Mouse (Mus musculus) liver, embryonic 12.5 days (tissue): ENCODE results near the gene Prmt8. TPM values are rescaled to one million over a fixed set of nuclear protein-coding genes. Genes with fewer than 3 reads are reported as not detected.

Experiments
- ATAC-seq: fragments of 200-750 bp; cut with Nextera tagmentation; 2 replicates; pipeline ENCODE4 v1.8.0; 2017; ENCODE audit warnings: moderate number of reproducible peaks, mild to moderate bottlenecking, moderate library complexity
- H3K27ac ChIP-seq: fragments of 300-500 bp; sonication (generic); 2 replicates; pipeline ENCODE4 v1.5.1; 2016; ENCODE audit warnings: mild to moderate bottlenecking
- H3K27me3 ChIP-seq: fragments of 300-500 bp; sonication (generic); replicated peaks from 2 replicates; pipeline ENCODE4 v1.6.1; 2016; ENCODE audit warnings: mild to moderate bottlenecking, moderate library complexity
- H3K36me3 ChIP-seq: fragments of 300-500 bp; sonication (generic); 2 replicates; pipeline ENCODE4 v1.6.1; 2016; ENCODE audit warnings: mild to moderate bottlenecking, moderate library complexity
- H3K4me1 ChIP-seq: fragments of 300-500 bp; sonication (generic); 2 replicates; pipeline ENCODE4 v1.6.1; 2016
- H3K4me2 ChIP-seq: fragments of 300-500 bp; sonication (generic); 2 replicates; pipeline ENCODE4 v1.6.1; 2016; ENCODE audit warnings: mild to moderate bottlenecking, moderate library complexity
- H3K4me3 ChIP-seq: fragments of 300-500 bp; sonication (generic); 2 replicates; pipeline ENCODE4 v1.5.1; 2016; ENCODE audit warnings: mild to moderate bottlenecking, moderate library complexity
- H3K9ac ChIP-seq: fragments of 300-500 bp; sonication (generic); 2 replicates; pipeline ENCODE4 v1.6.1; 2016; ENCODE audit warnings: mild to moderate bottlenecking, moderate library complexity
- H3K9me3 ChIP-seq: fragments of 300-500 bp; sonication (generic); replicated peaks from 2 replicates; pipeline ENCODE4 v1.6.1; 2016; ENCODE audit warnings: mild to moderate bottlenecking, moderate library complexity
- WGBS: fragments of 180-500 bp; shearing (Covaris S2); methylation state at CpG from one replicate; pipeline ENCODE4 v1.1.7; 2016; ENCODE audit not compliant: insufficient replicate concordance; 5-methylcytosine and 5-hydroxymethylcytosine counted together
- polyA plus RNA-seq: library from polyadenylated mRNA; unstranded; fragments of >200 nt; fragmentation: Nextera tagmentation; extraction: Ambion mirVana; gene quantifications from 2 replicates; pipeline ENCODE4 v1.2.1, GENCODE M21; 2016

Gene Prmt8
- polyA plus RNA-seq, 1 experiment from 2014 or later: not detected

DNA sequence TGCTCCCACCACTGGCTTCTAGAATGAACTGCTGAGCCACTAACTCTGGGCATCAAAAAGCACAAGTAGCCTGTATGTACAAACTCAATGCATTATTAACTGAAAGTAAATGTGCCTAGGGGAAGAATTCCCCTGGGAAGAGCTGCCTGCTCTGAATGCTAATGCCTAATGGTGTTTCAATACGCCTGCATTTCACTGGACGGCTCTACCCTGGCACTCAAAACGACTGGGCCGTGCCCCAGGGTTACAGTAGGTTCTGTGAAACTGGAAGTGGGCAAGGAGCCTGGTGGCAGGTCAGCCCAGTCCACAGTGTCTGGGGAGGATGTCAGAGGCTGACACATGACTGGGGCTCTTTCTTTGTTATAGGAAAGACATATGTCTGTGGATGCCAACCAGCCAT lies 84.3 kb downstream of the Prmt8 start:
- 0 out of 2 replicates have a peak, but pooled peaks cover 4% of the 10 kb centered on the region for H3K27me3 ChIP-seq
- H3K36me3 ChIP-seq: no peaks in the 10 kb centered on the region
- no peak for ATAC-seq
- WGBS: 64% methylated on average over 4 of the region's 4 CpGs
- no peak overlapping the region for H3K27ac ChIP-seq
- H3K4me2 ChIP-seq: no peak overlapping the region
- H3K4me1 ChIP-seq: no peaks in the 10 kb centered on the region
- no peak overlapping the region for H3K4me3 ChIP-seq
- no peaks in the 10 kb centered on the region for H3K9me3 ChIP-seq
- no peak overlapping the region for H3K9ac ChIP-seq

DNA sequence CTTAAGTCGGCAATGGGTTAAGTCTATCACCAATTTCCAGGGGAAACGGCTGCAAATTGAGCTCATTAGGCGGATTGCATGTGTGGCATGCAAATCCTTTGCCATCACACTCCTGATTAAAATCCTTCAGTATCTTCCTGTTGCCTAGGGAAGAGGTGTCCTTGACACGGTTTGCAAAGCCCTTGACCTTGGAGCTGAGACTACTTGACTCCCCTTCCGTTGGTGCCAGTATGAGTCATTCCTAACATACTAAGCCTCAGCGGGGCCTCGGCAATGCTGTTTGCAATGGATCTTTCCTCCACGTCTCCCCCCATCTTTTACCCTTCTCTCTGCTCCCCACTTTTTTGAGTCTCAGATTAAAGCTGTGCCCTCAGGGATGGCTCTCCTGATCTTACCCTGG lies 85.7 kb downstream of the Prmt8 start:
- Histone ChIP-seq H3K36me3 (no peaks in the 10 kb centered on the region), H3K9me3 (no peaks in the 10 kb centered on the region), H3K27ac (no peak overlapping the region), H3K4me1 (no peaks in the 10 kb centered on the region), H3K9ac (no peak overlapping the region), H3K4me2 (no peak overlapping the region), H3K4me3 (no peak overlapping the region), H3K27me3 (no peaks in the 10 kb centered on the region)
- 36% methylated on average over 8 of the region's 8 CpGs for WGBS
- ATAC-seq: no peak

DNA sequence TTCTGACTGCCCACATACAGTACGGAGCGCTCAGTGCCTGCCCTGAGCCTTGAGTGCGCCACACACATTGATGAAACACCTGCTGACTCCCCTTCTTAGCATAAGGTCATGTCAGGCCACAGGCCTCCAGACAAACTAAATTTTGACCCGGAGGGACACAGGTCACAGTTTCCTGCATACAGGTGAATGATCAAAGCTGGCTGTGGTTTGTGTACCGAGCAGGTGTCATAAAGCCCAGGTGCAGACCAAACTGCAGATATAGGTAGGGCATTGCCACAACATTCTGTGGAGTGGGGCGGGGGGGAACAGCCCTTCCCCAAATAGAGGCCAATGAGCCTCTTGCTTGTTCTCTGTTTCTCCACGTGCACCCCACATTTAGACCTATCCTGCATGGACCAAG lies 88.5 kb downstream of the Prmt8 start:
- no peak for ATAC-seq
- no peak overlapping the region for H3K4me3 ChIP-seq
- H3K27ac ChIP-seq: no peak overlapping the region
- no peaks in the 10 kb centered on the region for H3K36me3 ChIP-seq
- no peaks in the 10 kb centered on the region for H3K27me3 ChIP-seq
- no peaks in the 10 kb centered on the region for H3K9me3 ChIP-seq
- no peaks in the 10 kb centered on the region for H3K4me1 ChIP-seq
- no peak overlapping the region for H3K4me2 ChIP-seq
- 68% methylated on average over 7 of the region's 7 CpGs for WGBS
- H3K9ac ChIP-seq: no peak overlapping the region

DNA sequence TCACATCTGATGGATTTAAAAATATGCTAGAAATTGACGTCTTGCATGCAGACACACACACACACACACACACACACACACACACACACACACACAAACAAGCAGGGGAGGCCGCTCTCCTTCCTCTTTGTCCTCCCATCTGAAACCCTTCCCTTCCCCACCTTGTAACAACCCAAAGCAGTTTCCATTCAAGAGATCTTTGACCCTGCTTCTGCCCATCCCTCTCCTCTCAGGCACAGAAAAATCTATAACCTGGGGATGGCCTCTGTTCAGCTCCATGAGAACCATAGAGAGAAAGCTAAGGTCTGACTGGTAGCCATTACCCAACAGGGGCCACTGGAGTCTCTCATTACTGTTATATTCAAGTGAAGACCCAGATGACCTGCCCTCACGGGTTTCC lies 90.3 kb downstream of the Prmt8 start:
- WGBS: 53% methylated on average over 3 of the region's 3 CpGs
- no peak overlapping the region for H3K9ac ChIP-seq
- no peak overlapping the region for H3K4me2 ChIP-seq
- no peaks in the 10 kb centered on the region for H3K9me3 ChIP-seq
- no peaks in the 10 kb centered on the region for H3K36me3 ChIP-seq
- no peak overlapping the region for H3K4me3 ChIP-seq
- no peak for ATAC-seq
- H3K27me3 ChIP-seq: no peaks in the 10 kb centered on the region
- H3K4me1 ChIP-seq: no peaks in the 10 kb centered on the region
- H3K27ac ChIP-seq: no peak overlapping the region

DNA sequence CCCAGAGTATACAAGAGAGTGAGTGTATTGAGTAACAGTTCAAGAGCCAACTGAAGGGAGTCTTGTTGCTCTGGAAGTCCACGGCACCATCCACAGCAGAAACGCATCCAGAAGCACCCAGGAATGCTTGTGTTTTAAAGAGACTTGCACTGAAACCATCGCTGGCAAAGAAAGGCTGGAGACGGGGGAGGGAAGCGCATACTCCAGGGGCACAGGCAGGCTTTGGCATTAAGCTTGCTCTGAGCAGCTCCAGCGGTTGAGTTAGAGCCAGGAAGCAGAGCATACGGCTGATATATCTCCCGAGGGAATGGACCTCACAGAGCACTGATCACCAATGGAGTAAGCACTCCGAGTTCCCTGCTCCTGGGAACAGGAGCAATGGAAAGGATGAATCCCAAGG lies 91.0 kb downstream of the Prmt8 start:
- no peaks in the 10 kb centered on the region for H3K4me1 ChIP-seq
- no peak for ATAC-seq
- H3K4me3 ChIP-seq: no peak overlapping the region
- H3K9me3 ChIP-seq: no peaks in the 10 kb centered on the region
- no peak overlapping the region for H3K4me2 ChIP-seq
- H3K27ac ChIP-seq: no peak overlapping the region
- H3K27me3 ChIP-seq: no peaks in the 10 kb centered on the region
- WGBS: 51% methylated on average over 9 of the region's 9 CpGs
- H3K9ac ChIP-seq: no peak overlapping the region
- H3K36me3 ChIP-seq: no peaks in the 10 kb centered on the region

DNA sequence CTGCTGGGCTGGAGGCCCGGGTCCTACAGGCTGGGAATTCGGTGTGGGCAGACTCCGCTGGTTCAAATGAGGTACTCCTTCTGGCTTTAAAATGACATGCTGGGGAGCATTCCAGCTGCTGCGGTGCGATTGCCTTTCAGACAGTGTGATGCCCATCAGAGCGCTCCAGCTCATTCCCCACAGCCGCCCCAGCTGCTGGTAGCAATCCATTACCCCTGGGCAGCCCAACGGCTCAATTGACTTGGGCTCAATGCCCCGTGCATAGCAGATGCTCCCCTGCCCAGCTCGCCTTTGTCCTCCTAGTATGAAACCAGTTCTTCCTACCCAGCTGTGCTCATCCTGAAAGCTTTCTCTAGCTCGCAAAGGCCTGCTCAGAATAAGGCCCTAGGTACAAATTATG lies 92.4 kb downstream of the Prmt8 start:
- 70% methylated on average over 11 of the region's 11 CpGs for WGBS
- H3K4me1 ChIP-seq: no peaks in the 10 kb centered on the region
- H3K27me3 ChIP-seq: no peaks in the 10 kb centered on the region

DNA sequence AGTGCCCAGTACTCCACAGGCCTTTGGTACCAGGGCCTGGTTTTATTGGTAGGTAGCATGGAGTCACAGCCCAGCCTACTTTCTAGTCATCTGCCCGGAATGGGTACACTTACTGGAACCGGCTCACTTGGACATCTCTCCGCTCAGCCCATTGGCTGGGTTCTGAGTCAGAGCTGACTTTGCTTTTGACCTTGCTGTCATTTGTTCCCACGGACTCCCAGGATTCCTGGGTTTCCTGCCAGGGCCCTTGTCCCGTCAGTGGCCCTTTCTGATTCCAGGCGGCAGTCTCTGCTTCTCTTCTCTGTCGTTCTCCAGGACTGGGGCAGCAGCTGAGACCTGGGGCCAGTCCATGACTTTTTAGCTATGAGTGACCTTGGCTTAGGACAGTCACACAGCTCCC lies 97.2 kb downstream of the Prmt8 start:
- Histone ChIP-seq H3K4me1 (no peaks in the 10 kb centered on the region), H3K27ac (no peak overlapping the region), H3K36me3 (no peaks in the 10 kb centered on the region), H3K9me3 (no peaks in the 10 kb centered on the region), H3K9ac (no peak overlapping the region), H3K4me2 (no peak overlapping the region), H3K27me3 (no peaks in the 10 kb centered on the region), H3K4me3 (no peak overlapping the region)
- WGBS: 61% methylated on average over 7 of the region's 7 CpGs
- ATAC-seq: no peak

More for the DNA sequence above, 92.4 kb downstream of the Prmt8 start:
- H3K4me3 ChIP-seq: no peak overlapping the region
- H3K27ac ChIP-seq: no peak overlapping the region
- no peak for ATAC-seq
- H3K9me3 ChIP-seq: no peaks in the 10 kb centered on the region
- no peak overlapping the region for H3K9ac ChIP-seq
- H3K4me2 ChIP-seq: no peak overlapping the region
- no peaks in the 10 kb centered on the region for H3K36me3 ChIP-seq

DNA sequence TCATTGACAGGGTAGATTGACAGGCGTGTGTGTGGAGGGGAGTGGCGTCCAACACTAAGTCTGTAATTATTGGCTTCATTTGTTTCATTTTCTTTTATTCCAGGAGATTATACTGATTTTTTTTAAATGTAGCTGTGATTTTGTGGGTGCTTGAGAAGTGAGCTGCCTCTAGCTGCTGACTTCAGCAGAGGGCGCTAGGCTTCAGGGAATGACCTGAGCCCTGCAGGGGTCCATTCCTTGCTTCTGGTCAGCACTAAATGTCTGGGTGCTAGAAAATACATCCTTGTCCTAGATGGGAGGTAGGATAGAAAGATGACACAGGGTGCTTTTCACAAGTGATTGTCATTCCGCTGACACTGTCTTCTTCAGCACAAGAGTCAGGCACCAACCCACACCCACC lies 99.2 kb downstream of the Prmt8 start:
- no peak overlapping the region for H3K4me3 ChIP-seq
- no peak overlapping the region for H3K9ac ChIP-seq
- no peaks in the 10 kb centered on the region for H3K9me3 ChIP-seq
- no peaks in the 10 kb centered on the region for H3K27me3 ChIP-seq
- no peak for ATAC-seq
- no peaks in the 10 kb centered on the region for H3K36me3 ChIP-seq
- H3K4me2 ChIP-seq: no peak overlapping the region
- H3K27ac ChIP-seq: no peak overlapping the region
- WGBS: 73% methylated on average over 4 of the region's 4 CpGs
- no peaks in the 10 kb centered on the region for H3K4me1 ChIP-seq

DNA sequence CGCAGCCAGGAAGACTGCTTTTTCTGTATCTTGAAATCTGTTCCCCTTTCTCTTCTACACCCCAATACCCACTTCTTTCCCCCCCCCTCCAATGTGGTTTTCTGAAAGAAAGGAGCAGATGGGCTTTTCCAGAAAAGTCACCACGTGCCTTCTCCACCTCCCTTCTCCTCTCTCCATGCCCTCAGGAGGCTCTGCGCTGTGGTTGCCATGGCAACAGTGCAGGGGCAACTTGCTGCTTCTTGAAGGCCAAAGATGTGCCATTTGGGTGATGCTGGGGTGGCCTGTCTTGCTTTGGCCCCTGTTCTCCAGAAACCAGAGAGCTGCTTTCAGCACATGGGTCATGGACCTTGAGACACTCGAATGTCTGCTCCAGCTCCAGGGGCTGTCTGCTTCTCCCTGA lies 100.0 kb downstream of the Prmt8 start:
- H3K9me3 ChIP-seq: no peaks in the 10 kb centered on the region
- H3K4me2 ChIP-seq: no peak overlapping the region
- no peak overlapping the region for H3K27ac ChIP-seq
- no peaks in the 10 kb centered on the region for H3K36me3 ChIP-seq
- H3K9ac ChIP-seq: no peak overlapping the region
- no peak for ATAC-seq
- H3K4me1 ChIP-seq: no peaks in the 10 kb centered on the region
- H3K27me3 ChIP-seq: no peaks in the 10 kb centered on the region
- H3K4me3 ChIP-seq: no peak overlapping the region
- WGBS: 63% methylated on average over 4 of the region's 4 CpGs

DNA sequence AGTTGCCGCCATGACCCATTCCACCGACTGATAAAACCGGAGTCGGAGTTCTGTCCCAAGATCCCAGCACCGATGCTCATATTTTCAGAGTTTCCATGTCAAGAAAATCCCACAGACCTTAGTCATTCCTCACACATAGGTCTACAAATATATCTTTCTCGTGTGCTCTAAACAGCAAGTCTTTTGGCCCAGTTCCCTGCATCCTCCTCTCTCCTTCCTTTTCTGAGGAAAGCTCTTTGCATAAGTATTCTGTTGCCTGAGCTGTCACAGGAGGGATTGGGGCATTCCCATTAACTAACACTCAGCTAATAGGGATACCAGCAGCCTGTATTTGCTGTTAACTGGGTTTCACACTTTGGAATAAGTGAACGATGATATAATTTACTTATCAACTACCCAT lies 106.0 kb downstream of the Prmt8 start:
- H3K36me3 ChIP-seq: no peaks in the 10 kb centered on the region
- no peak overlapping the region for H3K4me2 ChIP-seq
- H3K9me3 ChIP-seq: no peaks in the 10 kb centered on the region
- no peak overlapping the region for H3K9ac ChIP-seq
- 58% methylated on average over 7 of the region's 7 CpGs for WGBS
- H3K4me1 ChIP-seq: no peaks in the 10 kb centered on the region
- H3K27me3 ChIP-seq: no peaks in the 10 kb centered on the region
- no peak overlapping the region for H3K27ac ChIP-seq
- ATAC-seq: no peak
- no peak overlapping the region for H3K4me3 ChIP-seq

DNA sequence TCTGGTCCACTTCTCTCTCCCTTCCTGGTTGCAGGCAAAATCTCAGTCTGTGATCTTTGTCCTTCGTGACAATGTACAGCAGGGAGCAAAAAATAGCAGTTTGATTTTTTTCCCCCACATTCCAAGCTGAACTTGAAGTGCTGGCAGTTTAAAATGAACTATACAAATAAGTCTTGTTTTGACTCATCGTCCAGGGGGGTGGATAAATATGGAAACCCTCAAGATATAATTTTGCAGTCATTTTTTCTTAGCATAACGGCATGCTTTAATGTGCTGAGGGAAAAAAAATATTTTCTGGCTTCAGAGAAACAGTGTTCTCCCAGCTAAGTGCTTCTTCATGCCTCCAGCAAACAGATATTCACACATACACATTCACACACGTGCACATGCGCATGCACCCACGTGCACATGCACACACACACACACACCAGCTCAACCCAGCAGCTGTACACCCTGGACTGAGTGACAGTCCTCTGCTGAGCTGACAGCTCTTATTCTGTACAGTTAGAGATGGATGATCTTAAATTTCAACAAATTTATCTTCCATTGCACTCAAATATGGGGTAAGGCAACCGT lies 107.5 kb downstream of the Prmt8 start:
- H3K36me3 ChIP-seq: peaks cover 5% of the 10 kb centered on the region; the same call in 1 of the 2 replicates
- H3K9ac ChIP-seq: no peak overlapping the region
- no peaks in the 10 kb centered on the region for H3K27me3 ChIP-seq
- H3K4me3 ChIP-seq: no peak overlapping the region
- no peaks in the 10 kb centered on the region for H3K9me3 ChIP-seq
- H3K4me2 ChIP-seq: no peak overlapping the region
- H3K27ac ChIP-seq: no peak overlapping the region
- no peaks in the 10 kb centered on the region for H3K4me1 ChIP-seq
- no peak for ATAC-seq
- WGBS: 67% methylated on average over 7 of the region's 7 CpGs

DNA sequence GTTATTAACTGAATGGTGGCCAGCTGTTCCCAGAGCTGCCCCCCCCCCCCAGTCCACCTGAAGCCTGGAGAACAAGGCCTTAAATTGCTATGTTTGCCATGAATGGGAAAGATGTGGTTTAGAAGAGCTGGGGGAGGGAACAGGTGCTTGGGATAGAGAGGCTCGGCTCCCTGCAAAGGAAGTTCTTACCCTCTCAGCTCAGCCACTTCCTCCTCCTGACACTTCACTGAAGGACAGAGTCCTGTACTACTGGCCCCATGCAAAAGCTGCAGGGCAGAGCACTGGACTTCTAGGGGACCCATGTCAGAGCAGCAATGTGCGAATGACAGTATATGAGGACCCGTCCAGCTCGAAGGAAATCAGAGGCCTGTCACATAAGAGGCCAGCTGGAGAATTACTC lies 109.3 kb downstream of the Prmt8 start:
- 69% methylated on average over 4 of the region's 4 CpGs for WGBS
- Histone ChIP-seq H3K9ac (no peak overlapping the region), H3K4me2 (no peak overlapping the region), H3K36me3 (peaks cover 5% of the 10 kb centered on the region; the same call in 1 of the 2 replicates), H3K4me1 (no peaks in the 10 kb centered on the region), H3K4me3 (no peak overlapping the region), H3K27me3 (no peaks in the 10 kb centered on the region), H3K9me3 (no peaks in the 10 kb centered on the region), H3K27ac (no peak overlapping the region)
- no peak for ATAC-seq

DNA sequence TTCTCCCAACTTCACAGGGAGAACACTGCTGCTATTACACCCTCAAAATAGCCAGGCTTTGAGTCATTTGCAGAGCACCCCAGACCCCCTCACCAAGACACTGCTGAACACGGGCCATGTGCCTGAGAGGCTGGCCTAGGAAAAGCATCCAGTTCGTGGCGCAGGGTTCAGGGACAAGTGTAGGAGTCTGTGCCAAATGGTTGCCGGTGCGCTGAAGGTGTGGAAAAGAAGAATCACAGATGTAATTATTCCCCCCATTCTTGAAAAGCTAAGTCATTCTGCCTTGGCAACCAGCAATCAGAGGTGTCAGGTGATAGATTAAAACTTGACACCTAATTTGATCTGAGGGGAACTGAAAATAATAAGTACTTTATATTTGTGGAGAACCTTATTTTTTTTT lies 109.8 kb downstream of the Prmt8 start:
- no peak overlapping the region for H3K27ac ChIP-seq
- no peak overlapping the region for H3K4me3 ChIP-seq
- WGBS: 75% methylated on average over 5 of the region's 5 CpGs
- no peaks in the 10 kb centered on the region for H3K27me3 ChIP-seq
- no peak for ATAC-seq
- H3K4me2 ChIP-seq: no peak overlapping the region
- H3K4me1 ChIP-seq: no peaks in the 10 kb centered on the region
- no peak overlapping the region for H3K9ac ChIP-seq
- peaks cover 5% of the 10 kb centered on the region; the same call in 1 of the 2 replicates for H3K36me3 ChIP-seq
- no peaks in the 10 kb centered on the region for H3K9me3 ChIP-seq
